Mouse (Mus musculus): Measurements from ENCODE around the gene Ybx2. TPM values are rescaled to one million over a fixed set of nuclear protein-coding genes. Genes with fewer than 3 reads are reported as not detected.
A peak's percentile ranks its signal among the peaks of the same experiment; 100 is the strongest.

The Ybx2 gene
- 2.7 and 6.2 TPM in 2 replicates for polyA plus RNA-seq (2015; fragmentation: Nextera tagmentation; extraction: Ambion mirVana)

DNA sequence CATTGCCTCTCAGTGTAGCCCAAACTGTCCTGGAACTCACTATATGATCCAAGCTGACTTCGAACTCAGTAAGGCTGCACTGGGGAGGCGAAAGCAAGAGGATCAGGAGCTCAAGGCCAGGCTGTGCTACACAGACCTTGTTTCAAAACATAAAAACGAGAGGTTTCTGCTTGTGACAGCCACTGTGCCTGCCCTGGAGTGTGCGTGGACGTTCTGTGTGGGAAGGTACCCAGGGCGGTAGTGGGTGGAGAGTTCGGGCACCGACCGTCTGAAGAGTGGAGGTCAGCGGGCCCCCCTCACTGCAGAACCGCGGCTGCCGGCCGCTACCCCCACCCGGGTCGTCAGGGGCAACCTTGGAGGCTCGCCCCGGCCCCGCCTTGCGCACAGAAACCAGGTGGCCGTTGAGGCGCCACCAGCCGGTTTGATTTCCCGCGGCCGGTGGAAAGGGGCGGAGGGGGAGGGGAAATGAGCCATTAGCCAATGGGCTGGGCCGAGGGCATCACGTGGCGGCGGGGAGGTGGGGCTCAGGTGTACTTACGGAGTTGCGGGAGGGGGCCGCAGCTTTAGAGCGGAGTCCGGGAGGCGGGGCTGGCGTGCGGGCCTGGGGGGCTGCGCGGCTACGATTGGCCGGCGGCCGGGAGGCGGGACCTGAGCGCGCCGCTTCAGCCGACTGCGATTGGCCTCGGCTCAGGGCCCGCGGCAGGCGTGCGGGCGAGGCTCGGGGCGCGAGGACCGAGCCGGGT lies at the start of gene Ybx2:
Ybx2 (plus strand) TSS at position 660 of the 743 bp plus-strand sequence.
- no peaks in the 10 kb centered on the region for H3K36me3 ChIP-seq
- no peak within 1 kb of the TSS for H3K27ac ChIP-seq (replicated peaks)
- H3K4me1 ChIP-seq, result peaks cover 45% of the 10 kb centered on the region
- WGBS, result 2% methylated on average over 55 of the region's 62 CpGs
- H3K9ac ChIP-seq, result peak within 1 kb of the TSS; percentile 50
- H3K4me3 ChIP-seq (replicated peaks), result peak within 1 kb of the TSS; percentile 58
- H3K27me3 ChIP-seq, result peaks cover 13% of the 10 kb centered on the region; the same call in 1 of the 2 replicates
- H3K4me2 ChIP-seq (replicated peaks), result peak within 1 kb of the TSS; percentile 100
- H3K9me3 ChIP-seq (replicated peaks), result no peaks in the 10 kb centered on the region
- ATAC-seq (ENCODE audit: insufficient number of reproducible peaks, low FRiP score, low TSS enrichment, low read depth), result peak; percentile 83

DNA sequence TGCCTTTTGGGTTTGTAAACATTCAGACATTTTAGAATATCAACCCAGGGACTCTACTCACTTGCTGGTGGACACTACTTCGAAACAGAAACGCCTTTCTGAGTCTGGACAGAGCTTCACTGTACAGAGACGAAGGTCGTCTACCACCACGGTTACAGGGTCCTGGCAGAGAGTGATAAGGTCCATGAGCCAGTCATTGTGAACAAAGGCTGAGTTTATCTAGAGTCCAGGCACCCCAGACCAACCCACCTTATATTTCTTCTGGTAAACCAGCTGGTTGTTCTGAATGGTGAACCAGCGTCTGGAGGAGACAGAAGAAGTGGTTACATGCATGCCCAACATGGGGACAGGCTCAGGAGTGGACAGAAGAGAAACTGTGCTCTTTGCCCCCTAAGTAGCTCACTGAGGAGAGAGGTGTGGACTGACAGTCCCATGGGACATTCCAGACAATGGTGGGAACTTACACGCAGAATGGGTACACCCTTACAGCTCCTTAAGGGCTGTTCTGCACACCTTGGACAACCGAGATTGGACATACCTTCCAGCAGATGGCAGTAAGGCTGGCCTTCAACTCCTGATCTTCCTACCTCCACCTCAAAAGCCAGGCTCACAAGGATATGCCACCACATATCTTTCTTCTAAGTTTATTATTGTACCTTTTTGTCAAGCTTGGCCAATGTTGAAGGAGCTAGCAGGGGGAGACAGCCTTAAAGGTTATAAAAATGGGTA lies 48.5 kb upstream of the Ybx2 start:
- Histone ChIP-seq H3K36me3 (no peaks in the 10 kb centered on the region), H3K4me1 (0 out of 2 replicates have a peak, but pooled peaks cover 4% of the 10 kb centered on the region), H3K27me3 (no peaks in the 10 kb centered on the region), H3K9ac (no peak overlapping the region), H3K4me2 (replicated peaks) (no peak overlapping the region), H3K9me3 (replicated peaks) (no peaks in the 10 kb centered on the region), H3K4me3 (replicated peaks) (no peak overlapping the region), H3K27ac (replicated peaks) (no peak overlapping the region)
- 65% methylated on average over 8 of the region's 8 CpGs for WGBS
- no peak for ATAC-seq (ENCODE audit: insufficient number of reproducible peaks, low FRiP score, low TSS enrichment, low read depth)

DNA sequence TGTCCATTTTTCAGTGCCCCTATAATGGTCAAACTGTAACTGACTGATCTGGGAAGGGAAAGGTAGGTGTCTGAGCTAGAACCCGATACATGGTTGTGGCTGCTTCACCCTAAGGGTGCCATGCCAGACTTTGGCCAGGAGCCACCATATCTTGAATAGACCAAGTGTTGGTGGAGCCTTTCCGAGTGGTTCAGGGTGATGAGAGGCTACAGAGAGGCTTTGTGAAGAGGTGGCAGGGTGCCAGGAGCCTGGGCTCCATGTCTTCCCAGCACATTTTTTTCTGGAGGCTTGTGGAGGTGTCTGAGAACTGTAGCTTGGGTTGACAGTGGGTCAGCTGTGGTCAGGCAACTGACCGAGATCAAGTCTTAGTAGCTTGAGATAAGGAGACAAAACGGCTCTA lies 44.1 kb upstream of the Ybx2 start:
- Histone ChIP-seq H3K36me3 (no peaks in the 10 kb centered on the region), H3K9ac (no peak overlapping the region), H3K9me3 (replicated peaks) (no peaks in the 10 kb centered on the region), H3K4me1 (no peaks in the 10 kb centered on the region), H3K27me3 (no peaks in the 10 kb centered on the region), H3K4me2 (replicated peaks) (no peak overlapping the region), H3K4me3 (replicated peaks) (no peak overlapping the region), H3K27ac (replicated peaks) (no peak overlapping the region; the same call in 1 of the 2 replicates)
- WGBS, result 70% methylated on average over 4 of the region's 4 CpGs
- ATAC-seq (ENCODE audit: insufficient number of reproducible peaks, low FRiP score, low TSS enrichment, low read depth), result no peak

DNA sequence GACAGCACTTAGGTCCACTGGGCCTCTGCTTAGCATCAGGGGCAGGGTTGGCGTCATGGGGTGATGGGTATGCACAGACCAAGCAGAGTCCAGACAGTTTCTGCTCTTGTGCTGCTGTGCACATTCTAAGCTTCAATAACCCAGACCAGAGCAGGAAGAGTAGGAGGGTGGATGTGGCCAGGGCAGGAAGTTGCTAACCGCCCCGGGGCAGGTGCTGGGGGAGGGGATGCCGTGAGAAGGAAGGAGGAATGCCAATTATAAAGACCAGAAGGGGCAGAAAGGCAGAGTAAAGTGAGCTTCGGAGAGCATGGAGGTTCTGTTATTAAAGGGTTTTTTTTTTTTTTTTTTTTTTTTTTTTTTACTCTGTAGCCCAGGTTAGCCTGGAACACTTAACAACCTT lies 40.9 kb upstream of the Ybx2 start:
- H3K27me3 ChIP-seq, result no peaks in the 10 kb centered on the region
- H3K4me1 ChIP-seq, result peaks cover 9% of the 10 kb centered on the region
- no peak overlapping the region for H3K27ac ChIP-seq (replicated peaks)
- H3K4me2 ChIP-seq (replicated peaks), result no peak overlapping the region
- H3K9me3 ChIP-seq (replicated peaks), result no peaks in the 10 kb centered on the region
- WGBS, result 67% methylated on average over 5 of the region's 5 CpGs
- H3K36me3 ChIP-seq, result no peaks in the 10 kb centered on the region
- no peak overlapping the region for H3K9ac ChIP-seq
- ATAC-seq (ENCODE audit: insufficient number of reproducible peaks, low FRiP score, low TSS enrichment, low read depth), result no peak
- H3K4me3 ChIP-seq (replicated peaks), result no peak overlapping the region

DNA sequence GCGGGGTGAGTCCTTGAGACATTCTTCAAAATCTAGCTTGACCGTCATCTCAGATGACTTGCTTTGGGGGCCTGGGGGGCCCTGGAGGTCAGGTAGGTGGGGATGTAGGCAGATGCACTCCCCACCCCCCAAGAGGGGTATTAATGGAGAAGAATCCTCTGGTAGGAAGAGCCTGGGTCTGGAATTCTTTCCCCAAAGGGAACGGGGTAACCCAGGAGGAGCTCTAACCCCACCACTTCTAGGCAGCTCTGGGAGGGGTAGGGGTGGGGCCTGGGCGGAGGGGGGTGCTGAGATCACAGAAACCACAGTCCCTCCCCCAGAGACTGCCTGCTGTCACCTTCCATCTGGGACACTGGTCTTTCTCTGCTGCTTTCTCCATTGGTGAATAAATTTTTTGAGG lies 40.3 kb upstream of the Ybx2 start, which contains the start of gene Acap1:
Acap1 (minus strand) TSS at position 249 of the 400 bp plus-strand sequence.
- H3K9me3 ChIP-seq (replicated peaks), result no peaks in the 10 kb centered on the region
- H3K27me3 ChIP-seq, result no peaks in the 10 kb centered on the region
- H3K27ac ChIP-seq (replicated peaks), result no peak within 1 kb of the TSS
- no peak within 1 kb of the TSS for H3K9ac ChIP-seq
- no peaks in the 10 kb centered on the region for H3K36me3 ChIP-seq
- no peak for ATAC-seq (ENCODE audit: insufficient number of reproducible peaks, low FRiP score, low TSS enrichment, low read depth)
- no peak within 1 kb of the TSS for H3K4me2 ChIP-seq (replicated peaks)
- WGBS, result 68% methylated on average over 4 of the region's 4 CpGs
- H3K4me3 ChIP-seq (replicated peaks), result no peak within 1 kb of the TSS
- H3K4me1 ChIP-seq, result peaks cover 12% of the 10 kb centered on the region

DNA sequence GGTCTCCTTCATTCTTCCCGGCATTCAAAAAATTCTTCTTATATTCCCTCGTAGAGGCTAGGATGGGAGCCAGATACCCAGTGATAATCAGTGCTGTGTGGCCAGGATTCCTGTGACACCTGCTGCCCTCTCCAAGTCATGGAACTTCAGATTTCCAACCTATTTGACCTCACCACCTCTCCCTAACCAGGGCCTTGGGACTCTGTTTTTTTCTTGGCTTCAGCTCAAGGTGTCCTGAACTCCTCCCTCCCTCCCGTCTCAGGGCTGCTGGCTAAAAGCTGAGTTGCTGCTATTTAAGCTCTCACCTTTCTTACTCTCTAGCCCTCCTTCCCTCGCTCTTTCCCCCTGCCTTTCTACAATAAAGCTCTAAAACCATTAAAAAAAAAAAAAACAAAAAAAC lies 35.7 kb upstream of the Ybx2 start:
- no peak for ATAC-seq (ENCODE audit: insufficient number of reproducible peaks, low FRiP score, low TSS enrichment, low read depth)
- Histone ChIP-seq H3K9ac (peak overlapping the region; percentile 86; the same call in 1 of the 2 replicates), H3K27ac (replicated peaks) (peak overlapping the region; percentile 99; the same call in 1 of the 2 replicates), H3K9me3 (replicated peaks) (no peaks in the 10 kb centered on the region), H3K4me3 (replicated peaks) (peak overlapping the region; percentile 72), H3K4me2 (replicated peaks) (peak overlapping the region; percentile 83), H3K4me1 (peaks cover 27% of the 10 kb centered on the region), H3K36me3 (peaks cover 12% of the 10 kb centered on the region), H3K27me3 (no peaks in the 10 kb centered on the region)
- 17% methylated on average over 4 of the region's 4 CpGs for WGBS

DNA sequence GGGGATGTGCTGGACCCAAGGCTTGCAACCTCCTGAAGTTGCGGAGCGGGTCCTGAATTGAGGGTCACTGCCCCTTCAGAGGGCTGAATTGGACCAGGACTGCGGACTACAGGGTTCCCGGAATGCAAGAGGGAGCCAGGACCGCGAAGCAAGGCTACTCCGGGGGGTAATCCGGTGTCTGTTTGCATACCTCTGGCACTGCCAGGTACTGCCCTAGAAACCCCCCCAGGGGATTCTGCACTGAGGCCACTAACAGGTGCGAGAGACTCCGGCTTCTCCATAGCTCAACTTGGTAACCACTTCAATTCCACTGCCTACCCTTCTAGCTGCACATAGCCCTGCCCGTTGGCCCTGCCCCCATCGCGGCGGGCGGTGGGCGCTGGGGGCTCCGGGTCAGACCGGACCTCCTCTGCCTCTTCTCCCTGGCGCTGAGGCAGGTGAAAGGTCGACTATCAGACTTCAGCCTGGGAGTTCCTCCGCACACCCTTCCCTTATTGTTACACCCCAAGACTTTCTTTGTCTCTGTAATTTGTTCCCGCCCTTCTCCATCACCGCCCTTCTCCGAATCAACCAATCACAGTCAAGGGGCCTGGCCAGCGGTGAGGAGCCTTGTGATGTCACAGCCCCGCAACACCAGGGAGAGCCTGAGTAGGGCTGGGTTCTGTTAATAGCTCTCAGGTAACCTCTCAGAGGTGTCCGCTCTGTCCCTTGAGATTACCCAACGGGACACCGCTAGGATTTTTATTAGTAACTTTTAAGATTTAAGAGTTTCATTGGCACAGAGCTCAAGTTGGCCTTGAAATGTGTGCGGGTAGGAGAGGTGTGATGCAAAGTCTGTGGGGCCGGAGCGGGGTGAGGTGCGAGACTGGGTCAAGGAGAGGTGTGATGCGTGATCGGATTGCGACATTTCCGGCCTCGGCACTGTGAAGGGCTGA lies 34.9 kb upstream of the Ybx2 start, which contains the start of the genes 2810408A11Rik and Neurl4:
2810408A11Rik (minus strand) TSS at position 517 of the 935 bp plus-strand sequence.
Neurl4 (plus strand) TSS at position 602 of the 935 bp plus-strand sequence.
- WGBS, result under 1% methylated on average over 38 of the region's 38 CpGs
- H3K4me3 ChIP-seq (replicated peaks), result peak within 1 kb of the TSS; percentile 72
- H3K27ac ChIP-seq (replicated peaks), result peak within 1 kb of the TSS; percentile 99
- H3K27me3 ChIP-seq, result no peaks in the 10 kb centered on the region
- peak within 1 kb of the TSS; percentile 83 for H3K4me2 ChIP-seq (replicated peaks)
- H3K36me3 ChIP-seq, result peaks cover 20% of the 10 kb centered on the region
- peak within 1 kb of the TSS; percentile 86 for H3K9ac ChIP-seq
- peak; percentile 94 for ATAC-seq (ENCODE audit: insufficient number of reproducible peaks, low FRiP score, low TSS enrichment, low read depth)
- no peaks in the 10 kb centered on the region for H3K9me3 ChIP-seq (replicated peaks)
- peaks cover 27% of the 10 kb centered on the region for H3K4me1 ChIP-seq

DNA sequence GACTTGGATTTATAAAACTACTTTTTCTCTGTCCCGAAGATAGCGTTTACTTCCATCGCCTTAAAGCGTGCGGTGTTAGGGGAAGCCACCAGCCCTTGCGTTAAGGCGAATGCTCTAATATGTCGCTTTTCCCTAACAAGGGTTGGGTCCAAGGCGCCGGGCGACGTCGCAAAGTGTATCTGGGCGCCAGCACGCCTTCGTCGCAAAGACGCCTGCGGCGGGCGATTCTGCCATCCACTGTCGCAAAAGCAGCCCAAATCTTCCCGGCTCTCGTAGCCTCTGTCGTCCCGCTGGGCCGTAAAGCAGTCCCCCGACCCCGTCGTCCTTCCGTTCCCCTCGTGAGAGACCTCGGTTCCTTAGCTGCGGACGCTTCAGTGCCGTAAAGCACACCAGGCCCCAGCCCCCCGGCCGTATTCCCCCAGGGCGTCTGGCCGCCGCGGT lies 34.2 kb upstream of the Ybx2 start:
- H3K27me3 ChIP-seq, result no peaks in the 10 kb centered on the region
- peaks cover 27% of the 10 kb centered on the region for H3K36me3 ChIP-seq
- H3K27ac ChIP-seq (replicated peaks), result peak overlapping the region; percentile 99
- WGBS, result under 1% methylated on average over 42 of the region's 42 CpGs
- no peaks in the 10 kb centered on the region for H3K9me3 ChIP-seq (replicated peaks)
- peak overlapping the region; percentile 72 for H3K4me3 ChIP-seq (replicated peaks)
- H3K4me1 ChIP-seq, result peaks cover 27% of the 10 kb centered on the region
- peak overlapping the region; percentile 86 for H3K9ac ChIP-seq
- ATAC-seq (ENCODE audit: insufficient number of reproducible peaks, low FRiP score, low TSS enrichment, low read depth), result peak; percentile 81
- H3K4me2 ChIP-seq (replicated peaks), result peak overlapping the region; percentile 83

DNA sequence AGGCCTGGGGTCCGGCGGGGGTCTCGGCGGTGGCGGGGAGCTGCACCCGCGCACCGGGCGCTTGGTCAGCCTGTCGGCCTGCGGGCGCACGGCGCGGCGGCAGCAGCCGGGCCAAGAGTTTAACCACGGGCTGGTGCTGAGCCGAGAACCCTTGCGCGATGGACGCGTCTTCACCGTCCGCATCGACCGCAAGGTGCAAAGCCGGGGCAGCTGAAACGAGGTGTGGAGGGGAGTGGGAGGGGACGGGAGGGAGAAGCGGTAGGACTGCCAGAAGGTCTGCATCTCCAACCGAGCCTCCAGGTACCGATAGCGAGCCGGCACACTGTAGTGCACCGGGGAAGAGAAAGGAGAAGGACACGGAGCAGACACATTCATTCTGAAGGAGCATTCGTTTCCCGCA lies 33.6 kb upstream of the Ybx2 start:
- H3K27me3 ChIP-seq, result no peaks in the 10 kb centered on the region
- peak overlapping the region; percentile 83 for H3K4me2 ChIP-seq (replicated peaks)
- H3K4me1 ChIP-seq, result peaks cover 27% of the 10 kb centered on the region
- under 1% methylated on average over 39 of the region's 39 CpGs for WGBS
- no peak for ATAC-seq (ENCODE audit: insufficient number of reproducible peaks, low FRiP score, low TSS enrichment, low read depth)
- peak overlapping the region; percentile 99 for H3K27ac ChIP-seq (replicated peaks)
- peaks cover 32% of the 10 kb centered on the region for H3K36me3 ChIP-seq
- H3K9ac ChIP-seq, result peak overlapping the region; percentile 86
- peak overlapping the region; percentile 72 for H3K4me3 ChIP-seq (replicated peaks)
- H3K9me3 ChIP-seq (replicated peaks), result no peaks in the 10 kb centered on the region

DNA sequence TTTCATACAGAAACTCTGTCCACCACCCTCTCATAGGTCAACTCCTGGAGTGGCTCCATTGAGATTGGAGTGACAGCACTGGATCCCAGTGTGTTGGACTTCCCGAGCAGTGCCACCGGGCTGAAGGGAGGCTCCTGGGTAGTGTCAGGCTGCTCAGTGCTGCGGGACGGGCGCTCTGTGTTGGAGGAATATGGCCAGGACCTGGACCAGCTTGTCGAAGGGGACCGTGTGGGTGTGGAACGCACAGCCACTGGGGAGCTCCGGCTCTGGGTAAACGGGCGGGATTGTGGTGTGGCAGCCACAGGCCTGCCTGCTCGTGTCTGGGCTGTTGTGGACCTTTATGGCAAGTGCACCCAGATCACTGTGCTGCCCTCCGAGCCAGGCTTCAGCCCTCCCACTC lies 32.6 kb upstream of the Ybx2 start:
- Histone ChIP-seq H3K4me1 (peaks cover 27% of the 10 kb centered on the region), H3K36me3 (peaks cover 42% of the 10 kb centered on the region), H3K9ac (no peak overlapping the region), H3K4me3 (replicated peaks) (peak overlapping the region; percentile 72), H3K27ac (replicated peaks) (no peak overlapping the region), H3K27me3 (no peaks in the 10 kb centered on the region), H3K9me3 (replicated peaks) (no peaks in the 10 kb centered on the region), H3K4me2 (replicated peaks) (peak overlapping the region; percentile 83)
- ATAC-seq (ENCODE audit: insufficient number of reproducible peaks, low FRiP score, low TSS enrichment, low read depth), result no peak
- 87% methylated on average over 13 of the region's 13 CpGs for WGBS

All from embryonic facial prominence, embryonic 15.5 days (tissue).